Comparison of ENCODE assay signal across 11 mouse cellular contexts in the genomic region with DNA sequence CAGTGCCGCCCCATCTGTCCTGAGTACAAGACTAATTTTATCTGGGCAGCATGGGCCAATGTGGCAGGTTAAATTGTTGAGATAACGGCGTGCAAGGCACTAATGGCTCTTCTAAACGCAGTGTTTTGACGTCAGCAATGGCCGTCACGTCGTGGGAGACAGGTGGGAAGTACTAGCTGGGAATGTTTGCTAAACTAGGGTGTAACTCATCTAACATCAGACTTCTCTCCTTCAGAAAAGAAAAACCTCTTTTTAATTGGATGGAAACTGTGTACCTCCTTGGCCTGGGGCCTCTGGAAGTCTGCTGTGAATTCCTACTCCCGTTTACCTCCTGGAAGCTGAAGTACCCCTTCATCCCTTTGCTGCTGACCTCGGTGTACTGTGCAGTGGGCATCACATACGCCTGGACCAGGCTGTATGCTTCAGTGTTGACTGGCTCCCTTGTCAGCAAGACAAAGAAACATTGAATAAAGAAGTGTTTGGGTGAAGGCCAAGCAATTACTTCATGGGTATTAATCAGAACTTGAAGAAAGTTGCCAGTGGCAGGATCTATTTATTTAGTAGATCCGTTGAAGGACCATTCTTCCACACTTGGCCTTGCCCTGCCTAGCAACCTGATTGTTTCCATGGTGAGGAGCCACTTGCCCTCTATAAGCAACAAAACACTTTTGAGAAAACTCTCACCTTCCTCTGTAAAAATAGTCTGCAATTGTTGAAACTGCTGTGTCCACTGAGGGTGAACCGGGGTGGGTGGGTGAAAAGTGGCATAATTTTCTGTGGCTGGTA. TPM values are rescaled to one million over a fixed set of nuclear protein-coding genes. Genes with fewer than 3 reads are reported as not detected.
DNase-seq lines count a peak whose midpoint lies in the region; ATAC-seq and TF ChIP-seq lines count a peak whose summit lies in the region.
"Had no signal": no experiment of that assay in that cellular context is flagged by ENCODE, and none has a peak within 500 bp of the region (broad histone marks: within the 10 kb centered on the region; RNA-seq: fewer than 3 reads in every experiment).

No protein-coding gene starts in this region.

- TF ChIP-seq CTCF in liver, postnatal 0 days (IDR thresholded peaks at IDR 0.05; ENCODE audit: low read depth): no peak

- H3K4me2 ChIP-seq in forebrain, embryonic 11.5 days (ENCODE audit: low read depth, low read length, severe bottlenecking): no peak overlapping the region
- H3K4me2 ChIP-seq in liver, postnatal 0 days (ENCODE audit: low read depth, low read length): no peak overlapping the region
- H3K4me2 ChIP-seq: limb, embryonic 15.5 days had no signal

- H3K9ac ChIP-seq in forebrain, embryonic 11.5 days (ENCODE audit: low read length): no peak overlapping the region
- H3K9ac ChIP-seq in liver, postnatal 0 days (replicated peaks): no peak overlapping the region
- H3K9ac ChIP-seq: limb, embryonic 15.5 days had no signal

- peak; percentile 82 for ATAC-seq in forebrain, embryonic 11.5 days (replicated peaks; ENCODE audit: low FRiP score)
- no peak for ATAC-seq in liver, postnatal 0 days
- ATAC-seq: intestine, postnatal 0 days had no signal

- H3K27ac ChIP-seq in forebrain, embryonic 11.5 days (ENCODE audit: low read depth, low read length): no peak overlapping the region
- no peak overlapping the region for H3K27ac ChIP-seq in forebrain, embryonic 10.5 days
- no peak overlapping the region for H3K27ac ChIP-seq in liver, postnatal 0 days (ENCODE audit: low read depth)
- H3K27ac ChIP-seq: limb, embryonic 15.5 days had no signal

- H3K4me1 ChIP-seq in forebrain, embryonic 11.5 days (replicated peaks; ENCODE audit: control insufficient read depth, insufficient read depth, low read length): no peaks in the 10 kb centered on the region
- no peaks in the 10 kb centered on the region for H3K4me1 ChIP-seq in forebrain, embryonic 10.5 days
- no peaks in the 10 kb centered on the region for H3K4me1 ChIP-seq in liver, postnatal 0 days (ENCODE audit: insufficient read depth)
- H3K4me1 ChIP-seq: limb, embryonic 15.5 days had no signal

- H3K9me3 ChIP-seq in forebrain, embryonic 11.5 days (ENCODE audit: control insufficient read depth, low read length): no peaks in the 10 kb centered on the region
- no peaks in the 10 kb centered on the region for H3K9me3 ChIP-seq in forebrain, embryonic 10.5 days
- no peaks in the 10 kb centered on the region for H3K9me3 ChIP-seq in liver, postnatal 0 days (ENCODE audit: low read length)
- H3K9me3 ChIP-seq: limb, embryonic 15.5 days had no signal

- no peak overlapping the region for H3K4me3 ChIP-seq in forebrain, embryonic 11.5 days (ENCODE audit: low read depth, low read length)
- no peak overlapping the region for H3K4me3 ChIP-seq in forebrain, embryonic 10.5 days
- no peak overlapping the region for H3K4me3 ChIP-seq in liver, postnatal 0 days (ENCODE audit: low read depth, low read length)
- H3K4me3 ChIP-seq: limb, embryonic 15.5 days had no signal

- no peak for TF ChIP-seq EP300 in liver, postnatal 0 days (IDR thresholded peaks at IDR 0.05; ENCODE audit: low read depth)

- WGBS in forebrain, embryonic 11.5 days: 76% methylated on average over 13 of the region's 13 CpGs
- 91% methylated on average over 13 of the region's 13 CpGs for WGBS in forebrain, embryonic 10.5 days
- 83% methylated on average over 13 of the region's 13 CpGs for WGBS in liver, postnatal 0 days (ENCODE audit: insufficient replicate concordance)

- no peaks in the 10 kb centered on the region for H3K27me3 ChIP-seq in forebrain, embryonic 11.5 days (ENCODE audit: control insufficient read depth, insufficient read depth, low read length)
- no peaks in the 10 kb centered on the region for H3K27me3 ChIP-seq in forebrain, embryonic 10.5 days (ENCODE audit: poor library complexity, severe bottlenecking)
- no peaks in the 10 kb centered on the region for H3K27me3 ChIP-seq in liver, postnatal 0 days (ENCODE audit: insufficient read depth, low read length)
- H3K27me3 ChIP-seq: limb, embryonic 15.5 days had no signal

- no peak for DNase-seq in forebrain, embryonic 11.5 days (ENCODE audit: low spot score)
- DNase-seq in forebrain, embryonic 10.5 days (ENCODE audit: extremely low spot score, low spot score): no peak
- peak; percentile 64 for DNase-seq in ovary, adult 18-20 months (ENCODE audit: low spot score)
- no peak for DNase-seq in ovary, postnatal 10 days (ENCODE audit: low spot score)
- DNase-seq in lung, postnatal 4 days: peak; percentile 63 to 78
- DNase-seq in testis, postnatal 14 days (ENCODE audit: low spot score): peak; percentile 47
- no peak for DNase-seq in liver, postnatal 0 days
- DNase-seq in cerebellum, adult 9-11 months: no peak
- DNase-seq: cerebellum, postnatal 10 days had no signal

- H3K36me3 ChIP-seq in forebrain, embryonic 11.5 days (ENCODE audit: control insufficient read depth, insufficient read depth, low read length): peaks cover 2% of the 10 kb centered on the region; the same call in 1 of the 2 replicates
- H3K36me3 ChIP-seq in forebrain, embryonic 10.5 days (replicated peaks): peaks cover 76% of the 10 kb centered on the region
- peaks cover 49% of the 10 kb centered on the region for H3K36me3 ChIP-seq in liver, postnatal 0 days (replicated peaks; ENCODE audit: insufficient read depth, low read length)

RNA-seq across cellular contexts. Expression of a gene that starts 8.3 kb away (rescaled TPM):
- 307 and 339 TPM in 2 replicates for polyA plus RNA-seq in forebrain, embryonic 11.5 days (2014; fragmentation: Nextera tagmentation; extraction: Ambion mirVana)
- 320 and 327 TPM in 2 replicates for polyA plus RNA-seq in forebrain, embryonic 10.5 days (2016; fragmentation: Nextera tagmentation; extraction: Ambion mirVana)
- polyA plus RNA-seq in liver, postnatal 0 days (2015; fragmentation: Nextera tagmentation; extraction: Ambion mirVana): 323 and 339 TPM in 2 replicates

RNA-seq across cellular contexts. Expression of a gene that starts 20.1 kb away (rescaled TPM):
- polyA plus RNA-seq in forebrain, embryonic 11.5 days (2014; fragmentation: Nextera tagmentation; extraction: Ambion mirVana): 44.1 and 44.6 TPM in 2 replicates
- 56.2 and 61.3 TPM in 2 replicates for polyA plus RNA-seq in forebrain, embryonic 10.5 days (2016; fragmentation: Nextera tagmentation; extraction: Ambion mirVana)
- polyA plus RNA-seq in liver, postnatal 0 days (2015; fragmentation: Nextera tagmentation; extraction: Ambion mirVana): 14.5 and 16.2 TPM in 2 replicates

RNA-seq across cellular contexts. Expression of a gene that starts 26.0 kb away (rescaled TPM):
- polyA plus RNA-seq in forebrain, embryonic 11.5 days (2014; fragmentation: Nextera tagmentation; extraction: Ambion mirVana): 0.28 TPM in 1 of 2 replicates, not detected in the other
- polyA plus RNA-seq in forebrain, embryonic 10.5 days (2016; fragmentation: Nextera tagmentation; extraction: Ambion mirVana): 0.23 and 0.32 TPM in 2 replicates
- 2.0 and 2.1 TPM in 2 replicates for polyA plus RNA-seq in liver, postnatal 0 days (2015; fragmentation: Nextera tagmentation; extraction: Ambion mirVana)

RNA-seq across cellular contexts. Expression of a gene that starts 59.4 kb away (rescaled TPM):
- 4.7 and 4.8 TPM in 2 replicates for polyA plus RNA-seq in forebrain, embryonic 11.5 days (2014; fragmentation: Nextera tagmentation; extraction: Ambion mirVana)
- 3.7 and 3.9 TPM in 2 replicates for polyA plus RNA-seq in forebrain, embryonic 10.5 days (2016; fragmentation: Nextera tagmentation; extraction: Ambion mirVana)
- polyA plus RNA-seq in liver, postnatal 0 days (2015; fragmentation: Nextera tagmentation; extraction: Ambion mirVana): 1.1 and 1.2 TPM in 2 replicates

RNA-seq across cellular contexts. Expression of a gene that starts 59.6 kb away (rescaled TPM):
- polyA plus RNA-seq in forebrain, embryonic 11.5 days (2014; fragmentation: Nextera tagmentation; extraction: Ambion mirVana): 0.87 and 1.3 TPM in 2 replicates
- polyA plus RNA-seq in forebrain, embryonic 10.5 days (2016; fragmentation: Nextera tagmentation; extraction: Ambion mirVana): 0.33 and 0.40 TPM in 2 replicates
- 3.9 and 5.0 TPM in 2 replicates for polyA plus RNA-seq in liver, postnatal 0 days (2015; fragmentation: Nextera tagmentation; extraction: Ambion mirVana)

Comparison
In these comparisons a context has a peak if more than half of its experiments do, and no peak if none do; other contexts are left out.
1. DNase-seq: peak in ovary, adult 18-20 months (single experiment), lung, postnatal 4 days (2 of 2) and testis, postnatal 14 days (single experiment); none in forebrain, embryonic 11.5 days (single experiment), forebrain, embryonic 10.5 days (single experiment), ovary, postnatal 10 days (single experiment), liver, postnatal 0 days (single experiment) and cerebellum, adult 9-11 months (single experiment).